Mouse (Mus musculus) cortical plate, adult 2 months (tissue): ENCODE data around the gene Fbxo42.

ENCODE experiments used
- CTCF ChIP-seq: fragments of 200-500 bp; IDR thresholded peaks from 2 replicates; pipeline ENCODE4 v1.5.1; 2011; ENCODE audit warnings: mild to moderate bottlenecking, control low read depth, low read length; ENCODE audit not compliant: insufficient read depth; ENCODE audit errors: extremely low read depth
- POLR2A ChIP-seq: fragments of 200-500 bp; IDR thresholded peaks from 2 replicates; pipeline ENCODE4 v1.6.1; 2011; ENCODE audit warnings: mild to moderate bottlenecking, low read length, control low read depth; ENCODE audit not compliant: insufficient read depth; ENCODE audit errors: extremely low read depth

- TF ChIP-seq POLR2A, result no peak
- TF ChIP-seq CTCF, result no peak
Observed at GRCm38 (mm10) chr4:141228687-141229086, 81.0 kb downstream of the Fbxo42 start.
